Mouse (Mus musculus) stomach, postnatal 0 days (tissue): ENCODE results near the gene Dnmt3c. TPM values are rescaled to one million over a fixed set of nuclear protein-coding genes. Genes with fewer than 3 reads are reported as not detected.
"Not testable (repeated sequence)": the region's sequence is repeated elsewhere in the genome, so short reads cannot be mapped to it uniquely, and the experiment has no call there.

ENCODE experiments used
- ATAC-seq: fragments of 200-750 bp; cut with Nextera tagmentation; 2 replicates; pipeline ENCODE4 v1.8.0; 2017; ENCODE audit not compliant: low FRiP score, low TSS enrichment
- DNase-seq: peaks from one replicate; pipeline ENCODE4 v3.0.0-alpha.2; 2016; ENCODE audit warnings: low spot score
- H3K27ac ChIP-seq: fragments of 300-500 bp; sonication (generic); replicated peaks from 2 replicates; pipeline ENCODE4 v1.5.1; 2014; ENCODE audit warnings: mild to moderate bottlenecking, control low read depth
- H3K27me3 ChIP-seq: fragments of 300-500 bp; sonication (generic); 2 replicates; pipeline ENCODE4 v1.6.1; 2014; ENCODE audit warnings: low read length; ENCODE audit not compliant: control insufficient read depth, insufficient read depth
- H3K36me3 ChIP-seq: fragments of 300-500 bp; sonication (generic); 2 replicates; pipeline ENCODE4 v1.6.1; 2014; ENCODE audit warnings: low read length, mixed read lengths; ENCODE audit not compliant: control insufficient read depth, insufficient read depth
- H3K4me1 ChIP-seq: fragments of 300-500 bp; sonication (generic); replicated peaks from 2 replicates; pipeline ENCODE4 v1.6.1; 2014; ENCODE audit warnings: antibody characterized with exemption; ENCODE audit not compliant: control insufficient read depth, insufficient read depth
- H3K4me2 ChIP-seq: fragments of 300-500 bp; sonication (generic); replicated peaks from 2 replicates; pipeline ENCODE4 v1.6.1; 2014; ENCODE audit warnings: low read depth, mild to moderate bottlenecking, control low read depth, moderate library complexity
- H3K4me3 ChIP-seq: fragments of 300-500 bp; sonication (generic); 2 replicates; pipeline ENCODE4 v1.5.1; 2014; ENCODE audit warnings: low read depth, low read length, control low read depth
- H3K9ac ChIP-seq: fragments of 300-500 bp; sonication (generic); 2 replicates; pipeline ENCODE4 v1.6.1; 2014; ENCODE audit warnings: mild to moderate bottlenecking, low read length, control low read depth, mixed read lengths
- H3K9me3 ChIP-seq: fragments of 300-500 bp; sonication (generic); 2 replicates; pipeline ENCODE4 v1.6.1; 2016; ENCODE audit warnings: low read length; ENCODE audit not compliant: control insufficient read depth
- CTCF ChIP-seq: IDR thresholded peaks from 2 replicates; pipeline ENCODE4 v1.5.1; 2016; ENCODE audit warnings: antibody characterized with exemption, low read depth, mild to moderate bottlenecking, moderate library complexity
- EP300 ChIP-seq: optimal IDR thresholded peaks from 2 replicates; pipeline ENCODE3; 2016; ENCODE audit warnings: antibody characterized with exemption
- WGBS: fragments of 180-500 bp; shearing (Covaris S2); extraction: QIAGEN DNeasy Blood & Tissue Kit; methylation state at CpG from one replicate; pipeline ENCODE4 v1.1.7; 2014; 5-methylcytosine and 5-hydroxymethylcytosine counted together
- polyA plus RNA-seq: library from polyadenylated mRNA; unstranded; fragments of >200 nt; fragmentation: Nextera tagmentation; extraction: Ambion mirVana; gene quantifications from 2 replicates; pipeline ENCODE4 v1.2.1, GENCODE M21; 2015

Gene Dnmt3c
- polyA plus RNA-seq, 1 experiment from 2014 or later = not detected

GRCm38 (mm10) chr2:153676944-153677343 is 19.5 kb upstream of the Dnmt3c start:
- no peak for ATAC-seq
- H3K27me3 ChIP-seq = no peaks in the 10 kb centered on the region
- WGBS = 90% methylated on average over 6 of the region's 6 CpGs

DNA sequence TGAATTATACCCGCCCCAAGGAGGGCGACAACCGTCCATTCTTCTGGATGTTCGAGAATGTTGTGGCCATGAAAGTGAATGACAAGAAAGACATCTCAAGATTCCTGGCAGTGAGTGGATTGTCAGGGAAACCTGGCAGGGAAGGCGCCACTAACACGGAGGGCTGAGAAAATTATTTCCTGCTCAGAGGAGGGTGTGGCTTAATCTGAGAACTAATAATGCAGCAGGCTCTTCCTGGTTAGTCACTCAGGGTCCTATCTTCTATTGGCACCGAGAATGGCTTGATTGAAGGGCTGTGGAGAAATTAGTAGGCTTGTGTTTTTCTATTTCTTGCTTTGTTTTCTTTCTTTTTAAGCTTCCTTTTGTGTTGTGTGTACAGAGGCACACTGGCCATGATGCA is 18.9 kb upstream of the Dnmt3c start:
- Histone ChIP-seq H3K36me3 (no peaks in the 10 kb centered on the region), H3K27me3 (no peaks in the 10 kb centered on the region), H3K27ac (no peak overlapping the region), H3K4me3 (no peak overlapping the region), H3K4me2 (no peak overlapping the region), H3K9me3 (no peaks in the 10 kb centered on the region), H3K4me1 (no peaks in the 10 kb centered on the region), H3K9ac (no peak overlapping the region)
- no peak for TF ChIP-seq CTCF
- no peak for TF ChIP-seq EP300
- ATAC-seq (peak; percentile 81), DNase-seq (peak; percentile 22)
- WGBS = 77% methylated on average over 7 of the region's 7 CpGs

More at GRCm38 (mm10) chr2:153676944-153677343, 19.5 kb upstream of the Dnmt3c start:
- Histone ChIP-seq H3K4me2 (no peak overlapping the region), H3K36me3 (no peaks in the 10 kb centered on the region), H3K4me3 (no peak overlapping the region), H3K9ac (no peak overlapping the region), H3K27ac (no peak overlapping the region), H3K4me1 (no peaks in the 10 kb centered on the region), H3K9me3 (no peaks in the 10 kb centered on the region)
- TF ChIP-seq EP300 = no peak
- no peak for TF ChIP-seq CTCF
- DNase-seq = no peak

- H3K9ac ChIP-seq = no peak overlapping the region
- no peak for ATAC-seq
- H3K4me3 ChIP-seq = no peak overlapping the region
- H3K4me1 ChIP-seq = no peaks in the 10 kb centered on the region
- DNase-seq = no peak
- TF ChIP-seq CTCF (no peak), EP300 (no peak)
- H3K27ac ChIP-seq = no peak overlapping the region
- no peaks in the 10 kb centered on the region for H3K9me3 ChIP-seq
- no peaks in the 10 kb centered on the region for H3K36me3 ChIP-seq
- H3K27me3 ChIP-seq = no peaks in the 10 kb centered on the region
- 80% methylated on average over 1 of the region's 1 CpGs for WGBS
- no peak overlapping the region for H3K4me2 ChIP-seq
Observed at GRCm38 (mm10) chr2:153679959-153680358, 16.5 kb upstream of the Dnmt3c start.

DNA sequence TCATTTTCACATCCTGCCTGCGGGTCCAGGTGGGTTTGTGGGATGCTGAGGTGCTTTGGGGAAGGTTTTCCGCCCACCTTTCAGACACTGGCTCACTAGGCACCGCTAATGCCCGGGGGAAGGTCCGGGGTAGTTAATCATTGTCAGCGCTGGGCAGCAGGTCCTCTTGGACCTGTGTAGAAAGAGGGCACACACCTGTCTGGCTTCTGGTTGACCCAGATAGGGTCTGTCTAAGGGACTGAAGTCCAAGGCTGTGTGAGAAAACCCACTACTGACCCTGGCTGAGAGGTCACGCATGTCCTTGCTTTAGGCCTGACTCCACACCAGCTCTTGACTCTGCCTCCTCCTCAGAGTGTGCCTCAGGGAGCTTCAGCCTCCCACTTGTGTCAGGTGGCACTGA is 3.0 kb upstream of the Dnmt3c start:
- ATAC-seq, DNase-seq, H3K27ac ChIP-seq, H3K9me3 ChIP-seq, H3K27me3 ChIP-seq, H3K9ac ChIP-seq, H3K36me3 ChIP-seq, H3K4me1 ChIP-seq, H3K4me2 ChIP-seq, H3K4me3 ChIP-seq: not testable (repeated sequence)
- 72% methylated on average over 6 of the region's 7 CpGs for WGBS

GRCm38 (mm10) chr2:153694462-153695085 is 1.9 kb upstream of the Dnmt3c start:
- ATAC-seq (no peak; the same call in 1 of the 2 replicates), DNase-seq (peak; percentile 68)
- Histone ChIP-seq H3K27me3 (no peaks in the 10 kb centered on the region), H3K9ac (no peak overlapping the region), H3K4me2 (no peak overlapping the region), H3K4me1 (no peaks in the 10 kb centered on the region), H3K4me3 (no peak overlapping the region), H3K36me3 (no peaks in the 10 kb centered on the region), H3K9me3 (no peaks in the 10 kb centered on the region), H3K27ac (no peak overlapping the region)
- TF ChIP-seq EP300 (no peak), CTCF (peak; percentile 88)
- 65% methylated on average over 19 of the region's 19 CpGs for WGBS

DNA sequence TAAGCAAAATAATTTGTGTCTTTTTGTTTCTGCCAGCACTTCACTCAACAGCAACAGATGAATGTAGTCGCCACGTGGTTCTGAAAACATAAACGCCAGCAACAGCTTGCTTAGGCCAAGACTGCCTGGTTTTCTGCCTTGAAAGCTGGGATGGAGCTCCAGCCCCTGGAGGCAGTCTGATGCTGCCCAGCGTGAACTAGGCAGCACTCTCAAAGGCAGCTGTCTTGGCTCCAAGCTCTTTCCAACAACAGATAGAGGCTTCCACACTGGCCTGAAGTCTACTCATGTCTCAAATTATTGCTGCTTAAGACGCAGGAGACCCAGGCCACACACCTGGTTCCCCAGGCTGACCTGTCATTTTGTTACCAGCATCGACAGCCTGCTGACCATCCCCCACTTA is 6.9 kb downstream of the Dnmt3c start:
- ATAC-seq (no peak), DNase-seq (no peak)
- no peaks in the 10 kb centered on the region for H3K36me3 ChIP-seq
- no peaks in the 10 kb centered on the region for H3K4me1 ChIP-seq
- H3K4me3 ChIP-seq = no peak overlapping the region
- TF ChIP-seq CTCF (no peak), EP300 (no peak)
- no peak overlapping the region for H3K27ac ChIP-seq
- H3K27me3 ChIP-seq = no peaks in the 10 kb centered on the region
- no peak overlapping the region for H3K4me2 ChIP-seq
- no peak overlapping the region for H3K9ac ChIP-seq
- 35% methylated on average over 6 of the region's 6 CpGs for WGBS
- no peaks in the 10 kb centered on the region for H3K9me3 ChIP-seq
